In the genomic region with DNA sequence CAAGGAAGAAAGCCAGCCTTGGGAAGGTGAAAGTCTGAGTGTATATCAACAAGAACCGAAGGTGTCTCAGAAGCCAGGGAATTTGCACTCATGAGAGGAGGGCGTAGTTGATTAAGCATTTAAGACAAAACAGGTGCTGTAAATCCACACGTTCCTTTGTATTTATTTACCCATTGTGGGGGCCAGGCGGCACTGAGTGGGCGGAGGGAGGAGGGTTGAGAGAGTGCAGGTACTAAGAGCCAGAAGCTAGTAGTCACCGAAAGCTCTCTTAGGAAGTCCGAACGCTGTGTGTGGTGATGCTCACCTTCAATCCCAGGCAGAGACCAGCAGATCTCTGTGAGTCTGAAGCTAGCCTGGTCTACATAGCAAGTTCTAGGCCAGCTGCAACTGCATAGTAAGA, we compare ENCODE assay signal across 29 mouse cellular contexts.
DNase-seq lines count a peak whose midpoint lies in the region; ATAC-seq and TF ChIP-seq lines count a peak whose summit lies in the region.
"Had no signal": no experiment of that assay in that cellular context is flagged by ENCODE, and none has a peak within 500 bp of the region (broad histone marks: within the 10 kb centered on the region; RNA-seq: fewer than 3 reads in every experiment).

No protein-coding gene starts in this region.

- no peaks in the 10 kb centered on the region for H3K27me3 ChIP-seq in heart, adult 2 months (ENCODE audit: control insufficient read depth, insufficient read depth, low read length)
- H3K27me3 ChIP-seq in heart, embryonic 10.5 days (ENCODE audit: insufficient read depth, poor library complexity, severe bottlenecking) = no peaks in the 10 kb centered on the region
- no peaks in the 10 kb centered on the region for H3K27me3 ChIP-seq in liver, postnatal 0 days (ENCODE audit: insufficient read depth, low read length)
- H3K27me3 ChIP-seq: CH12.LX; embryonic facial prominence, embryonic 13.5 days; embryonic facial prominence, embryonic 15.5 days; forebrain, embryonic 12.5 days; Patski had no signal

- H3K9ac ChIP-seq in heart, adult 2 months (ENCODE audit: low read depth, low read length) = no peak overlapping the region
- H3K9ac ChIP-seq in liver, postnatal 0 days (replicated peaks) = no peak overlapping the region
- H3K9ac ChIP-seq: embryonic facial prominence, embryonic 13.5 days; embryonic facial prominence, embryonic 15.5 days; forebrain, embryonic 12.5 days had no signal

- intact Hi-C loops in gastrocnemius, adult 2 months (cut with DNase I) = no loop called here
- intact Hi-C loops in heart, adult 2 months (cut with DNase I) = no loop called here

- H3K4me3 ChIP-seq in gastrocnemius, adult 2 months = no peak overlapping the region
- no peak overlapping the region for H3K4me3 ChIP-seq in heart, adult 2 months
- no peak overlapping the region for H3K4me3 ChIP-seq in heart, embryonic 10.5 days
- no peak overlapping the region for H3K4me3 ChIP-seq in lung, adult 2 months (replicated peaks; ENCODE audit: extremely low read depth, low read depth, low read length)
- no peak overlapping the region for H3K4me3 ChIP-seq in liver, postnatal 0 days (ENCODE audit: low read depth, low read length)
- H3K4me3 ChIP-seq: embryonic facial prominence, embryonic 13.5 days; embryonic facial prominence, embryonic 15.5 days; erythroblast, embryonic 14.5 days; forebrain, embryonic 10.5 days; forebrain, embryonic 12.5 days had no signal

- peaks cover 3% of the 10 kb centered on the region for H3K79me2 ChIP-seq in heart, adult 2 months (replicated peaks; ENCODE audit: control insufficient read depth, insufficient read depth, low read length)

- WGBS in heart, adult 2 months = 92% methylated on average over 8 of the region's 8 CpGs
- WGBS in heart, embryonic 10.5 days = 80% methylated on average over 8 of the region's 8 CpGs
- 73% methylated on average over 8 of the region's 8 CpGs for WGBS in lung, adult 2 months
- WGBS in liver, postnatal 0 days (ENCODE audit: insufficient replicate concordance) = 67% methylated on average over 8 of the region's 8 CpGs

- no peak for TF ChIP-seq POLR2A in heart, adult 2 months (IDR thresholded peaks at IDR 0.05; ENCODE audit: insufficient read depth, low read depth, low read length)
- TF ChIP-seq POLR2A in lung, adult 2 months (IDR thresholded peaks at IDR 0.05; ENCODE audit: borderline replicate concordance, extremely low read depth, low read depth, low read length) = no peak

- no peak for TF ChIP-seq CTCF in gastrocnemius, adult 2 months (IDR thresholded peaks at IDR 0.05)
- TF ChIP-seq CTCF in heart, adult 2 months (IDR thresholded peaks at IDR 0.05) = no peak
- TF ChIP-seq CTCF in lung, adult 2 months (IDR thresholded peaks at IDR 0.05; ENCODE audit: insufficient read depth, low read length) = no peak
- TF ChIP-seq CTCF in liver, postnatal 0 days (IDR thresholded peaks at IDR 0.05; ENCODE audit: low read depth) = no peak

- 0 out of 2 replicates have a peak, but pooled peaks have one; percentile 24 for ATAC-seq in common myeloid progenitor, adult 5-6 weeks (replicated peaks; ENCODE audit: low read depth, poor library complexity, severe bottlenecking)
- no peak for ATAC-seq in liver, postnatal 0 days
- ATAC-seq: activated CD4-positive, CD25-positive, alpha-beta regulatory T cell, adult 4 months; CD4-positive, CD25-positive, alpha-beta regulatory T cell, adult 4 months; forebrain, embryonic 14.5 days had no signal

- H3K4me1 ChIP-seq in heart, adult 2 months (ENCODE audit: control insufficient read depth, insufficient read depth, low read length) = peaks cover 19% of the 10 kb centered on the region
- H3K4me1 ChIP-seq in heart, embryonic 10.5 days = peaks cover 14% of the 10 kb centered on the region
- H3K4me1 ChIP-seq in lung, adult 2 months (ENCODE audit: control insufficient read depth, insufficient read depth, low read length) = peaks cover 34% of the 10 kb centered on the region
- peaks cover 7% of the 10 kb centered on the region for H3K4me1 ChIP-seq in liver, postnatal 0 days (ENCODE audit: insufficient read depth)
- H3K4me1 ChIP-seq: embryonic facial prominence, embryonic 13.5 days; forebrain, embryonic 12.5 days had no signal

- no peak for TF ChIP-seq EP300 in heart, adult 2 months (IDR thresholded peaks at IDR 0.05; ENCODE audit: insufficient read depth, low read depth, low read length)
- TF ChIP-seq EP300 in liver, postnatal 0 days (IDR thresholded peaks at IDR 0.05; ENCODE audit: low read depth) = no peak

- DNase-seq in gastrocnemius, adult 2 months = no peak
- no peak for DNase-seq in gastrocnemius, adult 18-20 months (ENCODE audit: low spot score)
- no peak for DNase-seq in heart, adult 2 months
- no peak for DNase-seq in heart, embryonic 10.5 days (ENCODE audit: low spot score)
- DNase-seq in lung, adult 2 months = peak; percentile 12
- DNase-seq in lung, postnatal 10 days = no peak
- DNase-seq in liver, postnatal 0 days = no peak
- DNase-seq: adrenal gland, adult 8-10 months; adrenal gland, postnatal 14 days; adrenal gland, postnatal 36 days; B cell, adult 2 months; cerebellum, adult 11-12 months; cerebellum, adult 2 months; cerebellum, adult 9-10 months; cerebellum, postnatal 10 days; cerebellum, postnatal 25 days; embryo, embryonic 11 days had no signal

- peaks cover 7% of the 10 kb centered on the region for H3K36me3 ChIP-seq in heart, adult 2 months (ENCODE audit: control insufficient read depth, insufficient read depth, low read length)
- no peaks in the 10 kb centered on the region for H3K36me3 ChIP-seq in heart, embryonic 10.5 days
- H3K36me3 ChIP-seq in liver, postnatal 0 days (replicated peaks; ENCODE audit: insufficient read depth, low read length) = no peaks in the 10 kb centered on the region
- H3K36me3 ChIP-seq: embryonic facial prominence, embryonic 13.5 days; embryonic facial prominence, embryonic 15.5 days; forebrain, embryonic 10.5 days; forebrain, embryonic 12.5 days; G1E had no signal

- H3K9me3 ChIP-seq in heart, embryonic 10.5 days = no peaks in the 10 kb centered on the region
- no peaks in the 10 kb centered on the region for H3K9me3 ChIP-seq in liver, postnatal 0 days (ENCODE audit: low read length)
- H3K9me3 ChIP-seq: embryonic facial prominence, embryonic 13.5 days; embryonic facial prominence, embryonic 15.5 days; forebrain, embryonic 10.5 days; forebrain, embryonic 12.5 days had no signal

- H3K27ac ChIP-seq in gastrocnemius, adult 2 months = peak overlapping the region; percentile 71
- peak overlapping the region; percentile 64; the same call in 1 of the 2 replicates for H3K27ac ChIP-seq in heart, adult 2 months
- H3K27ac ChIP-seq in heart, embryonic 10.5 days = no peak overlapping the region
- H3K27ac ChIP-seq in liver, postnatal 0 days (ENCODE audit: low read depth) = no peak overlapping the region; the same call in 1 of the 2 replicates
- H3K27ac ChIP-seq: embryonic facial prominence, embryonic 13.5 days; embryonic facial prominence, embryonic 15.5 days; forebrain, embryonic 10.5 days; forebrain, embryonic 12.5 days had no signal

- H3K4me2 ChIP-seq in liver, postnatal 0 days (ENCODE audit: low read depth, low read length) = no peak overlapping the region
- H3K4me2 ChIP-seq: embryonic facial prominence, embryonic 13.5 days; embryonic facial prominence, embryonic 15.5 days; forebrain, embryonic 12.5 days had no signal

Comparison
In these comparisons a context has a peak if more than half of its experiments do, and no peak if none do; other contexts are left out.
1. H3K27ac ChIP-seq: peak in gastrocnemius, adult 2 months (single experiment) and heart, adult 2 months (single experiment); none in heart, embryonic 10.5 days (single experiment) and liver, postnatal 0 days (single experiment).